Mouse (Mus musculus): ENCODE measurements around the gene Cyb5r3.
A peak's percentile ranks its signal among the peaks of the same experiment; 100 is the strongest.

The Cyb5r3 gene

GRCm38 (mm10) chr15:83172492-83173429, at the start of gene Cyb5r3:
Gene Cyb5r3, minus strand, starts transcription at chr15:83172592.
- no peak for DNase-seq (ENCODE audit: low spot score in 2 of 2)

DNA sequence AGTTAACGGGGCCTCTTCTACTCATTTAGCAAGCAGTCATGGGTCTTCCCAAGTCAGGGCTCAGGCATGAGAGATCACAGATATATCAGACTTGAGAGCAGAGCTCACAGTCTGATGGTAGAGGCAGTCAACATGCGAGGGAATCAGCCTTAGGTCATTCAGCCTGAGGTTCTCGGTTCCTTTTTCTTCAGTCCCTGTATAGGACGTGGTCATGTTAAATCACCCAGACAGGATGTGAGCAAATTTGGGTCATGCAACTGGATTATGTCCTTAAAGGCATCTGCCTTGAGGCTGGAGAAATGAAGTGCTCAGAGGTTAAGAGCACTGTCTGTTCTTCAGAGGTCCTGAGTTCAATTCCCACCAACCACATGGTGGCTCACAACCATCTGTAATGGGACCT, 49.3 kb upstream of the Cyb5r3 start:
- no peak for DNase-seq (ENCODE audit: low spot score in 2 of 2)

DNA sequence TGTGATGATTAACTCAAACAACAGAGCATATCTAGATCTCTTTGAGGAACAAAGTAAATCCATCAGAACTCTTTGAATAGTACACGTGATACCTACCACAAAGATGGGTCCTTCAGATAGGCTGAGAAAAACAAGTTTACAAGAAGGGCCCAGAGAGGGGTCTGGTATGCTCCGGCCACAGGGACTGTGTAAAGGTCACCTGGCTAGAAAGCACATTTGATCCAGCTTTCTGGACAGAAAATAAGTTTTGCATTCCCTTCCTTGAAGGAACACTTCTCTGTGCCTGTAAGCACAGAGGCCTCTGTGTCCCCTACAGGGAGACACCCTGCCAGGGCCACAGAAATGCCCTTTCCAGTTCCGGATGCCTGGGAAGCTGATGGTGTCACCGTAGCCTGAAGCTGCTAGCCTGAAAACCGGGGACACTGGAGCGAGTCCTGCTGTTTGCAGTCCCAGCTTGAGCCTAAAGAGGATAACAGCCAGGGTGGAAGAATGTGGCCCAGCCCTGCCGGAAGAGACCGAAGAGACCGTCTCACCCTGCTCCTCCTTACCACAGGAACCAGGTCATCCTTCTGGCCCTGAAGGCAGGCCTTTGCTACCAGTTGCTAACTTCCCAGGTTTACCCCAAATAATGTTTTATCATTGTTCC, 48.1 kb upstream of the Cyb5r3 start:
- no peak for DNase-seq (ENCODE audit: low spot score in 2 of 2)

DNA sequence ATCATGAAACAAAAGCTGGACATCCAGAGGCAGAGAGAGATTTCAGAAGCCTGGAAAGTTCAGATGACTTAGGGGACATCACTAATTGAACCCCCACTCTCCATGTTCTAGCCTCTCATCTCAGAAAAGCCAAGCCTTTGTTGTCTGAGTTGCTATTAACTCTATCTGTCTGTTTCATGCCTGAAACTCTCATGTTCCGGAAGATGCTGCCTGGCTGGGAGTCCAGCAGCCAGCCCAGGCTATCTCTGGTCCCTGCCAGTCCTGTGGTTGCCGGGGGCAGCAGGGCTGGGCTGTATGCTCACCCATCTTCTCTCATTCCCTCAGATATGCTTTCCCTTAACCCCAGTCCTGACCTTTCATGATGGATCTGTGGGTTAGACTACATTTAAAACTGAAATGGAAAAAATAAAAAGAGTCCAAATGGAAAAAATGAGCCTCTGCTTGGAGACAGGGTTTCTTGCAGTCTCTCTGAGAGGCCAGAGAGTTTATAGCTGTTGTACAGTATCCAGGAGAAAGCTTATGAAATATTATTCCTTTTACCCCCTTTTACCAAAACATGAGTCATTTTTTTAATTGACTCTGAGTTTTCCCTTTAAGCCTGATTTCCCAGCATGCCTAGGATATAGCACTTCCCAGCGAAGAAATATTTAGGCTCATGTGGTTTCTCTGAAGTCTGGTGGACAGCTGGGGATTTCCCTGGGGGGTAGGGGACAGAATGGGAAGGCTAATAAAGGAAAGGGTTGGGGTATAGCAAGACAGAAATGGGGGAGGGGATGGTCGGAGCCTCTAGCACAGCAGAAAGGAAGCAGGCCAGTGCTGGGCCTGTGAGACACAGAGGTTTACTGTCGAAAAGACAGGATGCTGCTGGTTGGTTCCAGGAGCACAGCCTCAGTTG, 43.2 kb upstream of the Cyb5r3 start:
- no peak for DNase-seq (ENCODE audit: low spot score in 2 of 2)

DNA sequence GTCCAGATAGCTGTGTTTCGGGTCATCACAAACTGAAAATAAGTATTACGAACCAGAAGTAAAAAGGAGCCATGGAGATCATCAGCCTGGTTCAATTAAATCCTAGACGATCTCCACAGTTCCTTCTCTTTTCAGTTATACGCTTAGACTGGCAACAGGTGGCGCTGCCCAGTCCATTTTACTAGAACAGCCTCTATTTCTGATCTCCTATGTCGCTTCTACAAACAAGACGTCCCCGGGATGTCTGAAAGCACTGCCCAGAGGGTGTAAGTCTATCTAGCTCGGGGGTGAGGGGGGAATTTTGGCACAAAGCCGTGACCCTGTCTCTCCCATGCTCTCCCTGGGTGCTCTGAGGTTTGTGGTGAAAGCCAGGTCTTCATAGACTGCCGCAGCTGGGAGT, 37.8 kb upstream of the Cyb5r3 start:
- DNase-seq (ENCODE audit: low spot score in 2 of 2) = peak; percentile 63 to 74

DNA sequence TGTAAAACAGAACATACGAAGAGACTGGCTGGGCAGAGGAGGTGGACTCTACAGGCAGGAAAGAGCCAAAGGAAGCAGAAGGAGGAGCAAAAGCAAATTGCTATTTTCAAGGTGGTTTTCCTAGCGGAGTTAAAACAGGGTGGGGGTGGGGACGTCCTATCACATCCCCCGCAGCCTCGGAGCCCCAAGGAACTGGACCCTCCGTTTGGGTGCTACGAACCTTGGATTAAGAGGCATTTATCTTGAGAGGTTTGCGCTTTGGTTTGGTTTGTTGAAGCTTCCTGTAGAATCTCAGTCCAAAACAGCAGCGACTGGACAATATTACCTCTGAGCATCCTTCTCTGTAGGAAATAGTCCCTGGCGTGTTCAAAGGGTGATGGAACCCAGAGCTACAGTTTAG, 37.3 kb upstream of the Cyb5r3 start:
- DNase-seq (ENCODE audit: low spot score in 2 of 2) = no peak

DNA sequence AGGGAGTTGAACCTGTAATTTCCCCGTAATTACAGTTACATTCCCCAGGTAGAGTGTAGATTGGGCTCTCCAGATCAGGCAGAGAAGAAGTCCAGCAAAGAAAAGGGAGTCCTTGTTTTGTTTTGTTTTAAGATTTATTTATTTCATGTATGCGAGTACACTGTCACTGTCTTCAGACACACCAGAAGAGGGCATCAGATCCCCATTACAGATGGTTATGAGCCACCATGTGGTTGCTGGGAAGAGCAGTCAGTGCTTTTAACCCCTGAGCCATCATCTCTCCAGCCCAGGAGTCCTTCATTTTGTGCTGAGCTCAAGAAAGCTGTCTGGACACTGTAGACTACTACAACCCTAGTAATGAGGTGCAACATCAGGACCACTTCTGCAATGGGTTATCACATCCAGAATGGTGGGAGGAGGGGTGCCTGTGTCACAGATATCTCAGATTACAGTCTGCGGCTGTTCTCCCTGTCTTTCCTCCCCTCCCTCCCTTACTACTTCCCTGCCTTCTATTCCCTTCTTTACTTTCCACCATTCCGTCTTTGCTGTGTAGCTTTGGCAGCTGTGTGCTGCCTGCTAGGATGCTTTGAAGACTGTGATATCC, 36.8 kb upstream of the Cyb5r3 start:
- no peak for DNase-seq (ENCODE audit: low spot score in 2 of 2)

DNA sequence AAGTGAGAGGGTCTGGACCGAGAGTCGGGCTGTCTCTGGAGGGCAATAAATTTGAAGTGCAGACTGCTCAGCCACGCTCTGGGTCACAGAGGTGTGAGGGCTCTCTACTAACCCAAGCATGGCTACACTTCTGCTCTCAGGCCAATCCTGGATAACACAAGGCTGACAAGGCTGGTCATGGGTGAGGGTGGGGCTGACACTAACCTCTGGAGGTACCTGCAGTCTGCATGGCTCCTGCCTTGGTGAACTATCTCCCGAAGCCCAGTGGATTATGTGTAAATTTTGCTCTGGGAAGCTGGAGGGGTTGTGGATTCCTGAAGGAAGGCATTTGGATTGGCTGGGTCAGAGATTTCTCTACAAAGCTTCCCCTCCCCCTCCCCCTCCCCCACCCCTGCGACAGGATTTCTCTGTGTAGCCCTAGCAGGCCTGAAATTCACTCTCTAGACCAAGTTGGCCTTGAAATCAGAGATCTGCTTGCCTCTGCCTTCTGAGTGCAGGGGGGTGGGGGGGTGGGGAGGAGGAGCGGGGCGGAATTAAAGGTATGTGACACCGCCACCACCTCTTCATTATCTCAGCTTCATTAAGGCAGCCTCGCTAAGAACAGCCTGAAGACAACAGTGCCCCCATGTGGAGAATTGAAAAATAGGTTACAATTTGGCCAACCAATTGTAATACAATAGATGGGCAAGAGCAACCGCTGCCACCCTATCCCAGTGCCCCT, 32.5 kb upstream of the Cyb5r3 start:
- DNase-seq (ENCODE audit: low spot score in 2 of 2) = peak; percentile 60 to 68

GRCm38 (mm10) chr15:83202412-83202811, 30.0 kb upstream of the Cyb5r3 start:
- DNase-seq (ENCODE audit: low spot score in 2 of 2) = no peak

DNA sequence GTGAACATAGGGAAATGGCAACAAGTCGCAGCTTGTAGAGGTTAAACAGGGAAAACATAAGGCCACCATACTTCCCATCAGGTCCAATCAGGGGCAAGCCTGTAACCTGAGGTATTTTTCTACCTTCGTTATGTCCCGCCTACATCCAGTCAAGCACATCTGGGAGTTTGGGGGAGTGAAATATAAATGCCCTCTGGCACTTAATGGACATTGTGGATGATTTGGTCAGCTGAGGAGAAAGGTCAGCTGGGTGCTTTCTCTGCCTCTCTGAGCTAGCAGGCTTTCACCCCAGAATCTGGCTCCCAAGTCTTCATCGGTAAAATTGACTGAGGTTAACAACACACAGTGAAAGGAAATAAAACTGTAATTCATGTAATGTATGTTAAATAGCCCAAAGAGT, 21.0 kb upstream of the Cyb5r3 start:
- DNase-seq (ENCODE audit: low spot score in 2 of 2) = no peak

- DNase-seq (ENCODE audit: low spot score in 2 of 2) = no peak
Observed at GRCm38 (mm10) chr15:83182351-83182750, 10.0 kb upstream of the Cyb5r3 start.

- no peak for DNase-seq (ENCODE audit: low spot score in 2 of 2)
Observed at GRCm38 (mm10) chr15:83181800-83182330, 9.5 kb upstream of the Cyb5r3 start.

GRCm38 (mm10) chr15:83180004-83180403, 7.6 kb upstream of the Cyb5r3 start:
- no peak for DNase-seq (ENCODE audit: low spot score in 2 of 2)

DNA sequence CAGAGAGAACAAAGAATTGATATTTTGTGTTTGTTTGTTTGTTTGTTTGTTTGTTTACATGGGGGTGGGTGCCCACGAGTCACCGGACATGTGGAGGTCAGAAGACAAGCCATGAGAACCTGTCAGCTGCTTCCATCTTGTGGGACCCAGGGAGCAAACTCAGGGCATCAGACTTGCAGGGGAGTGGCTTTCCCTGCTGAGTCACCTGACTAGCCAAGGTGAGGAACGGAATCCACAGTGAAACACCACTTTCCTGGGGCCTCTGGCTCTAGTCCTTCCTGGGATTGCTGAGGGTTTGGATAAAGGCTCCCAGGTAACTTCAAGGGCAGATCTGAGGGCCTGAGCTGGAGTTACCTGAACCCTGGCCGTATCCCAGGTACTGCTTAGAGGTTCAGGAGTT, 4.3 kb upstream of the Cyb5r3 start:
- no peak for DNase-seq (ENCODE audit: low spot score in 2 of 2)

DNA sequence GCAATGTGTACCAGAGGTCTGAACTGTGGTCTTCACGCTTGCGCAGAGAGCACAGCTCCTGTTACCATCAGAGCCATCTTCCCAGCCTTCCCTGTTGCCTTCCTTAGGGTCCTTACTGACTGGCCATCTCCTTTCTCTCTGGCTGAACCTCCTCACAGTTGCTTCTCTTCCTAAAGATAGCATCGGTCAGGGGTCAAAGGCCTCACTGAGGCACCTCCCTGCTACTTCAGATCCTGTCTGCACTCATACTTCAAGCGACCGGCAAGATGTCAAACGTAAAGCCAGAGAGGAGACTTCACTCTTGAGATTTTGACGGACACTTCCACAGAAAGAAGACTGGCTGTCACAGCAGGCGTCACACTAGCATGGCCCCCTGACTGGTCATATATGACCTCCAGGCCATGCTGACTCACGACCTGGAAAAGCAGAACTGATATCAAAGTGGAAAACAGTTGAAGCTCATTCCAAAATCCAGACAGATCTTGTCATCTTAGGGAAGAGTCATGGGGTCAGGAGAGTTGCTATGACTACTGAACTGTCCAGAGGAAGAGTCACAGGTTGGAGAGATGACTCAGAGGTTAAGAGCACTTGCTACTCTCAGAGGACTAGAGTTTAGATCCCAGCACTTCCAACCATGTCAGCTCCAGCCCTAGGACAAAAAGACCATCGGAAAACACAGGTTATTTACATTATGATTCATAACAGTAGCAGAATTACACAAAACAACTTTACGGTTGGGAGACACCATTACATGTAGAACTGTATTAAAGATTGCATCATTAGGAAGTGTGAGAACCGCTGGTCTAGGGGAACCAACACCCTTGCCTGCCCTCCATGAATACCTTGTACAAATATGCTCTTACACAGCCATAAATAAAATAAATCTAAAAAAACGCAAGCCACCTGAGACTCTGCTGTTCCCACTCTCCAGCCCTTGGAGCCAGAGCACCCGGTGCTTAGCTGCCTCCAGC, 1.8 kb upstream of the Cyb5r3 start:
- no peak for DNase-seq (ENCODE audit: low spot score in 2 of 2)

- DNase-seq (ENCODE audit: low spot score in 2 of 2) = peak; percentile 95 to 97
Observed at GRCm38 (mm10) chr15:83171712-83172481, 495 bp downstream of the Cyb5r3 start.

GRCm38 (mm10) chr15:83170956-83171659, 1.3 kb downstream of the Cyb5r3 start:
- DNase-seq (ENCODE audit: low spot score in 2 of 2) = no peak

Data from right cerebral cortex, adult 2 months (tissue).